Mouse (Mus musculus) lung, adult 18-20 months (tissue): Measurements from ENCODE around the gene Drd2.

Experiments
- DNase-seq, 2 experiments: peaks; one replicate each; pipeline ENCODE4 v3.0.0; 2022; ENCODE audit warnings: mixed read lengths in 2 of 2

The Drd2 gene

GRCm38 (mm10) chr9:49456136-49456535 lies 115.7 kb downstream of the Drd2 start:
- DNase-seq, result no peak
